Mouse (Mus musculus): ENCODE measurements around the gene Ret. TPM values are rescaled to one million over a fixed set of nuclear protein-coding genes. Genes with fewer than 3 reads are reported as not detected.

Ret gene
- 6.1 and 7.8 TPM in 2 replicates for polyA plus RNA-seq (2015; fragmentation: Nextera tagmentation; extraction: Ambion mirVana)

DNA sequence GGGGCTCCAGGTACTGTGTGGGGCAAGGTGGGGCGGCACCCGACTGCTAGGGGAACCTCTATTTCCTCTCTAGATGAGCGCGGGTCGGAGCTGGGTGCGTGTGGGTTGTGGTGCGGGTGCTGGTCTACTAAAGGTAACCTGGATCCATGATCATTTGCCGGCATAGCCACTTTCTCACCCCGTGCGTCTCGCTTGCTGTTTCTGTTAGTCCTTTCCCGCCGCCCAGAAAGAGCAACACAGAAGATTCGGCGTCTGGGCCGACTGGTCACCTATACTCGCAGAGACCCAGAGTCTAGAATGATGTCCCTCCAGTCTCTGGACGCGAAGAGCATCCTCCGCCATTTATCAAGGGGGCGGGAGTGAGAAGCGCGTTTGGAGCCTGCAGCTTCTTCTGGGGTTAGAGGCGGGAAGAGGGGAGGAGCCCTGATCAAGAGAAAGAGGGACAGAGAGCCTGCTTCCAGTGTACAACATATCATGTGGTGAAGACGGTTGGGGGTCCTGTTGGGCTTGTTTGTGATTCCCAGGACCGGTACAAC lies at the start of gene Ret:
TSS of gene Ret (minus strand) at position 279 of the 536 bp plus-strand sequence.
- Histone ChIP-seq H3K4me1 (ENCODE audit: control insufficient read depth, insufficient read depth, low read length) (peaks cover 8% of the 10 kb centered on the region), H3K4me2 (ENCODE audit: low read length) (peak within 1 kb of the TSS; percentile 99), H3K36me3 (ENCODE audit: control insufficient read depth, insufficient read depth, low read length) (no peaks in the 10 kb centered on the region), H3K9ac (ENCODE audit: low read depth, low read length) (peak within 1 kb of the TSS; percentile 78), H3K4me3 (ENCODE audit: low read depth, low read length) (peak within 1 kb of the TSS; percentile 76), H3K27me3 (ENCODE audit: control insufficient read depth, insufficient read depth, low read depth, low read length) (peaks cover 32% of the 10 kb centered on the region), H3K27ac (ENCODE audit: low read length) (peak within 1 kb of the TSS; percentile 53), H3K9me3 (replicated peaks; ENCODE audit: control insufficient read depth, low read length, poor library complexity, severe bottlenecking) (no peaks in the 10 kb centered on the region)
- WGBS: 0% methylated on average over 26 of the region's 26 CpGs
- ATAC-seq: peak; percentile 30

DNA sequence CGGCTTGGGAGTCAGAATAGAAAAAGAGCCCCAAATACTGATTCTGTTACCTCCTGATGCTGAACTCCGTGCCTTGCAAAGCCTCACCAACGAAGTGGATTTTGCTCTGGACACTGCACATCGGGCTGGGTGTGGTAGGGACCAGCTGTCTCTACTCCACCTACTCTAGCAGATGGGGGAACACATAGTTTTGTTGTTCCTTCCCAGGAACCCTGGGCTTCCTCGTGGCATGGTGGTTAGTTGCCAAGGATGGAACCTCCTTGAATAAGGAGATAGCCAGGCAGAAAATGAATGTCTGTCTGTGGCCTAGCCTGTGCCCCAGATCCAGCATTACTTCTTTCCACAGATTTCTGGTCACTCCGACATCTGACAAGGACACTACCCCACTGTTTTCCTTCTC lies 49.6 kb upstream of the Ret start:
- Histone ChIP-seq H3K9me3 (replicated peaks; ENCODE audit: control insufficient read depth, low read length, poor library complexity, severe bottlenecking) (no peaks in the 10 kb centered on the region), H3K4me2 (ENCODE audit: low read length) (no peak overlapping the region), H3K27ac (ENCODE audit: low read length) (no peak overlapping the region), H3K9ac (ENCODE audit: low read depth, low read length) (no peak overlapping the region), H3K36me3 (ENCODE audit: control insufficient read depth, insufficient read depth, low read length) (no peaks in the 10 kb centered on the region), H3K4me3 (ENCODE audit: low read depth, low read length) (no peak overlapping the region), H3K27me3 (ENCODE audit: control insufficient read depth, insufficient read depth, low read depth, low read length) (no peaks in the 10 kb centered on the region), H3K4me1 (ENCODE audit: control insufficient read depth, insufficient read depth, low read length) (no peaks in the 10 kb centered on the region)
- no peak for ATAC-seq
- 91% methylated on average over 6 of the region's 6 CpGs for WGBS

DNA sequence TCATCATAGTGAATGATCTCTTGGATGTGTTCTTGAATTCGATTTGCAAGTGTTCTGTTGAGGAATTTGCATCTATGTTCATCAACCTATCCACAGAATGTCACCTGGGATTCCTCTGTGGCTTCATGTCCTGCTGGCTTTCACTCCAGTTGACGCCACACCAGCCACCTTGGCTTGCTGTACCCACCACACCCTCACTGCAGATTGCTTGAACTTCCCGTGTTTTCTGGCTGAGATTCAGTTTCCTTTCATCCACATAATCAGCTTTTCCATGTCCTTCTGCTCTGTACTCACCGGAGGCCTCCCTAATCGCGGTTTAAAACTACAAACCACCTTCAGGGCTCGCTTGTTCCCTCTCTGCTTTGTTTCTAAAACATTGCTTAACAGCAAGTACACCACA lies 46.6 kb upstream of the Ret start:
- Histone ChIP-seq H3K36me3 (ENCODE audit: control insufficient read depth, insufficient read depth, low read length) (no peaks in the 10 kb centered on the region), H3K27ac (ENCODE audit: low read length) (no peak overlapping the region), H3K4me1 (ENCODE audit: control insufficient read depth, insufficient read depth, low read length) (no peaks in the 10 kb centered on the region), H3K4me3 (ENCODE audit: low read depth, low read length) (no peak overlapping the region), H3K9ac (ENCODE audit: low read depth, low read length) (no peak overlapping the region), H3K9me3 (replicated peaks; ENCODE audit: control insufficient read depth, low read length, poor library complexity, severe bottlenecking) (no peaks in the 10 kb centered on the region), H3K4me2 (ENCODE audit: low read length) (no peak overlapping the region), H3K27me3 (ENCODE audit: control insufficient read depth, insufficient read depth, low read depth, low read length) (no peaks in the 10 kb centered on the region)
- WGBS: 81% methylated on average over 7 of the region's 7 CpGs
- no peak for ATAC-seq

DNA sequence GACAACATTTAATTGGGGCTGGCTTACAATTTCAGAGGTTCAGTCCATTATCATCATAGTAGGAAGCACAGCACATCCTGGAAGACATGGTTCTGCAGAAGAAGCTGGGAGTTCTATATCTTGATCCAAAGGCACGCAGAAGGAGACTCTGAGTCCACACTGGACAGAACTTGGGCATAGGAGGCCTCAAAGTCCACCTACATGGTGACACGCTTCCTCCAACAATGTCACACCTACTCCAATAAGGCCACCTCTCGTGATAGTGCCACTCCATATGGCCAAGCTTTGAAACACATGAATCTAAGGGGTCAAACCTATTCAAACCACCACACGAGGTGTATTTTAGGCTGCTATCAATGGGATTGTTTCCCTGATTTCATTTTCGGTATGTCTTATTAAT lies 45.4 kb upstream of the Ret start:
- no peak overlapping the region for H3K27ac ChIP-seq (ENCODE audit: low read length)
- WGBS: 86% methylated on average over 5 of the region's 5 CpGs
- no peak overlapping the region for H3K4me3 ChIP-seq (ENCODE audit: low read depth, low read length)
- H3K4me1 ChIP-seq (ENCODE audit: control insufficient read depth, insufficient read depth, low read length): no peaks in the 10 kb centered on the region
- H3K36me3 ChIP-seq (ENCODE audit: control insufficient read depth, insufficient read depth, low read length): no peaks in the 10 kb centered on the region
- H3K27me3 ChIP-seq (ENCODE audit: control insufficient read depth, insufficient read depth, low read depth, low read length): no peaks in the 10 kb centered on the region
- no peak overlapping the region for H3K4me2 ChIP-seq (ENCODE audit: low read length)
- no peak for ATAC-seq
- no peak overlapping the region for H3K9ac ChIP-seq (ENCODE audit: low read depth, low read length)
- no peaks in the 10 kb centered on the region for H3K9me3 ChIP-seq (replicated peaks; ENCODE audit: control insufficient read depth, low read length, poor library complexity, severe bottlenecking)

DNA sequence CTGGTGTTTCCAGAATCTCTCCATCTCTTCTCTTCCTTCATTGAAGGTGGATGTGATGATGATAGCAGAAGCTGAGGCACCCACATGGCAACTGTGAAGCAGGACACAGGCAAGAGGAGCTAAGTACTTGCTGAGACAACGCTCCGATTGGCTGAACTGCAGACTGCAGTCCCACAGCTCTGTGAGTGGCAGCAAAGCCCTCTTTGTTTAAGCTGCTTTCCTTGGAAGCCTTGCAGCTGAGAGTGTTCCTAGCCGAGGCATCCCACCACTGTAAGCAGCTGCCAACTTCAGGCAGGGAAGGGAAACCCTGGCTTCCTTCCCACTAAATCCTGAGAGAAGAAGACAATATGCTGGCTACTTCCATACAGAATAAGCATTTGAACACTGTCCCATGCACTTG lies 28.6 kb upstream of the Ret start:
- WGBS: 23% methylated on average over 3 of the region's 3 CpGs
- Histone ChIP-seq H3K4me1 (ENCODE audit: control insufficient read depth, insufficient read depth, low read length) (no peaks in the 10 kb centered on the region), H3K4me3 (ENCODE audit: low read depth, low read length) (no peak overlapping the region), H3K4me2 (ENCODE audit: low read length) (no peak overlapping the region), H3K27ac (ENCODE audit: low read length) (no peak overlapping the region), H3K9ac (ENCODE audit: low read depth, low read length) (no peak overlapping the region), H3K9me3 (replicated peaks; ENCODE audit: control insufficient read depth, low read length, poor library complexity, severe bottlenecking) (no peaks in the 10 kb centered on the region), H3K36me3 (ENCODE audit: control insufficient read depth, insufficient read depth, low read length) (no peaks in the 10 kb centered on the region), H3K27me3 (ENCODE audit: control insufficient read depth, insufficient read depth, low read depth, low read length) (no peaks in the 10 kb centered on the region)
- peak; percentile 76 for ATAC-seq

DNA sequence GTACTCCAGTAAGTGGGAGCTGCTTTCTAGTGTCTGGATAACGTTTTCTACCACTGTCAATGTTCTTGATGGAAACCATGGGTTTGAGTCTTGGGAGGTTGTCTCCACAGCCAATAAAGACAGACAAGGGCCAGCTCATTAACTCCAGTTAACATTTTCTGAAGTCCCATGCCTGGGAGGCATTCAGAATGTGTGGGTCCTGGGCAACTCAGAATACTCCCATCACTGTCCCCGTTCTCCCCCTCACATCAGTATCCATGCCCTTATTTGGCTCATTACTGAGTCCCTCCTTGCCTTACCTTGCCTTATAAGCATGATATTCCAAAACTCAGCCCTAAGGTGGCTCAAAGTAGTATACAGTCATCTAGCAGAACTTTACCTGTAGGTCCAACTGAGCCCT lies 25.0 kb upstream of the Ret start:
- Histone ChIP-seq H3K4me3 (ENCODE audit: low read depth, low read length) (no peak overlapping the region), H3K9ac (ENCODE audit: low read depth, low read length) (no peak overlapping the region), H3K36me3 (ENCODE audit: control insufficient read depth, insufficient read depth, low read length) (no peaks in the 10 kb centered on the region), H3K4me1 (ENCODE audit: control insufficient read depth, insufficient read depth, low read length) (no peaks in the 10 kb centered on the region), H3K27ac (ENCODE audit: low read length) (no peak overlapping the region), H3K9me3 (replicated peaks; ENCODE audit: control insufficient read depth, low read length, poor library complexity, severe bottlenecking) (no peaks in the 10 kb centered on the region), H3K4me2 (ENCODE audit: low read length) (no peak overlapping the region), H3K27me3 (ENCODE audit: control insufficient read depth, insufficient read depth, low read depth, low read length) (no peaks in the 10 kb centered on the region)
- 72% methylated on average over 2 of the region's 2 CpGs for WGBS
- ATAC-seq: no peak

DNA sequence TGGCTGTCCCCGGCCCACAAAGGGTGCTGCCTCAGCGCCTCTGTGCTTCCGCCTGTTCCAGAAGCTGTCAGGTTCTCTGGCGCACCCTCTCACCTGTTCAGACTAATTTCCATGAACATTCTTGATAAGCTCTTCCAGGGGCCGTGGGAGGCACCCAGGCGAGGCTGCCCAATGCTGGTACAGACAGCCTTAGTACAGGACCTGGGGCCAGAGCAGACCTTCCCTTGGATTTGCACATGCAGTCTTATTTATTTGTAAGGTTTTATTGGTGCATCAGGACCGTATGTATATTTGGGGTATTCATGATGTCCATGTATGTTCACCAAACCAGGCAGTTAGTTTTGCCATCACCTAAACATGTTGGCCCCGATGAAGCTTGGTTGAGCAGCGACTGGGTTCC lies 18.2 kb upstream of the Ret start:
- Histone ChIP-seq H3K9me3 (replicated peaks; ENCODE audit: control insufficient read depth, low read length, poor library complexity, severe bottlenecking) (no peaks in the 10 kb centered on the region), H3K9ac (ENCODE audit: low read depth, low read length) (no peak overlapping the region), H3K27me3 (ENCODE audit: control insufficient read depth, insufficient read depth, low read depth, low read length) (no peaks in the 10 kb centered on the region), H3K4me2 (ENCODE audit: low read length) (no peak overlapping the region), H3K4me3 (ENCODE audit: low read depth, low read length) (no peak overlapping the region), H3K27ac (ENCODE audit: low read length) (no peak overlapping the region), H3K36me3 (ENCODE audit: control insufficient read depth, insufficient read depth, low read length) (no peaks in the 10 kb centered on the region), H3K4me1 (ENCODE audit: control insufficient read depth, insufficient read depth, low read length) (no peaks in the 10 kb centered on the region)
- ATAC-seq: no peak
- 91% methylated on average over 8 of the region's 9 CpGs for WGBS

DNA sequence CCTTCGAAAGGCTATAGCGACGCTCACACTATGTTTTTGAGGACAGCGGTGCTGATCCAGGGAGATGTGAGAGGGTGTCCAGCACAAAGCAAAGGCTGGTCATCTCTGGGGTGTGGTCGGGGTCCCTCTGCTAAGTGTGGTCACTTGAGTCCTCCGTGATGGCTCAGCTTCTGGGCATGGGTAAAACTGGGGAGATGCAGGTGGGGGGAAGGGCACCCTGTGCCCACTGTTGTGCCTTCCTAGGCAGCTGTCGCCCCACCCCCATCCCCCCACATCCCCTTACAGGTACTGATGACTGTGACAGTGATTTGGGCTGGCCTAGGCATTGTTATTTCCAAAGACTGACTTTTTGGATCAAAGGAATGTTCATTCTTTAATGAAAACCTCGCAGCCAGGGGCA lies 10.8 kb upstream of the Ret start:
- WGBS: 86% methylated on average over 8 of the region's 8 CpGs
- Histone ChIP-seq H3K9ac (ENCODE audit: low read depth, low read length) (no peak overlapping the region), H3K4me3 (ENCODE audit: low read depth, low read length) (no peak overlapping the region), H3K27me3 (ENCODE audit: control insufficient read depth, insufficient read depth, low read depth, low read length) (no peaks in the 10 kb centered on the region), H3K4me2 (ENCODE audit: low read length) (no peak overlapping the region), H3K4me1 (ENCODE audit: control insufficient read depth, insufficient read depth, low read length) (no peaks in the 10 kb centered on the region), H3K27ac (ENCODE audit: low read length) (no peak overlapping the region), H3K9me3 (replicated peaks; ENCODE audit: control insufficient read depth, low read length, poor library complexity, severe bottlenecking) (no peaks in the 10 kb centered on the region), H3K36me3 (ENCODE audit: control insufficient read depth, insufficient read depth, low read length) (no peaks in the 10 kb centered on the region)
- no peak for ATAC-seq

DNA sequence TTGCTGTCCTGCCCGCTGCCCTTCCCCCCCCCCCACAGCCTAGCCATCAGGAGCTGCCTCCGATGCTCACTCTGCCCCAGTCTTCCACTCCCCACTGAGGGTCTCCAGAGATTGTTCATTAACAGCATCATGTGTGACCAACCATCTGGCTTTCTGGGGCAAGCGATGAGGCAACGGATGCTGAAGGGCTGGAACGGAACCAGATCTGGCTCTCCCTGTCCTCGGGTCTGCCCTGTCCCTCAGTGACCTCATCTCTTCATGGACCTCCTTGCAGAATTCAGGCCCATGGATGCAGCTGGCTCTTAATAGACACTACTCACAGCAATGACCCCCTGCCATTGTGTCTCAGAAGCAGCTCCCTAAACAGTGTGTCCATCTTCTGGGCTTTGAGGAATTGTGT lies 8.9 kb upstream of the Ret start:
- Histone ChIP-seq H3K9me3 (replicated peaks; ENCODE audit: control insufficient read depth, low read length, poor library complexity, severe bottlenecking) (no peaks in the 10 kb centered on the region), H3K27me3 (ENCODE audit: control insufficient read depth, insufficient read depth, low read depth, low read length) (no peaks in the 10 kb centered on the region), H3K4me2 (ENCODE audit: low read length) (no peak overlapping the region), H3K4me3 (ENCODE audit: low read depth, low read length) (no peak overlapping the region), H3K4me1 (ENCODE audit: control insufficient read depth, insufficient read depth, low read length) (no peaks in the 10 kb centered on the region), H3K27ac (ENCODE audit: low read length) (no peak overlapping the region), H3K9ac (ENCODE audit: low read depth, low read length) (no peak overlapping the region), H3K36me3 (ENCODE audit: control insufficient read depth, insufficient read depth, low read length) (no peaks in the 10 kb centered on the region)
- no peak for ATAC-seq
- 72% methylated on average over 6 of the region's 6 CpGs for WGBS
